Mouse (Mus musculus) adrenal gland, adult 18-20 months (tissue): ENCODE measurements around the gene Ppa1. TPM values are rescaled to one million over a fixed set of nuclear protein-coding genes. Genes with fewer than 3 reads are reported as not detected.
"Not testable (repeated sequence)": the region's sequence is repeated elsewhere in the genome, so short reads cannot be mapped to it uniquely, and the experiment has no call there.

ENCODE experiments used
- DNase-seq, 2 experiments: peaks; one replicate each; pipeline ENCODE4 v3.0.0; 2021 to 2022; ENCODE audit warnings: low spot score in 2 of 2
- long read RNA-seq, 2 experiments: library from polyadenylated mRNA; stranded (forward); transcript quantifications; one replicate each; pipeline ENCODE4 v2.0.0; 2021
- total RNA-seq, 2 experiments: library from RNA; stranded (reverse); gene quantifications; 1 replicate in 1 of 2; 2 replicates in 1 of 2; pipeline ENCODE4 v1.2.3; 2021

Gene Ppa1
- total RNA-seq, result 100 to 1,000 TPM; 138 to 160 TPM
- long read RNA-seq, experiment 1, transcript Ppa1-201 (11 exons, 1,364 nt), result major isoform, 91 of 93 reads
- long read RNA-seq, experiment 1, partial matches to known transcripts, result 1 of 93 reads
- long read RNA-seq, experiment 1, other reads (novel, unspliced or antisense), result 1 of 93 reads
- long read RNA-seq, experiment 2, transcript Ppa1-201 (11 exons, 1,364 nt), result major isoform, 273 of 303 reads
- long read RNA-seq, experiment 2, partial matches to known transcripts, result 27 of 303 reads
- long read RNA-seq, experiment 2, other reads (novel, unspliced or antisense), result 3 of 303 reads

GRCm38 (mm10) chr10:61647790-61648736 lies at the start of gene Ppa1:
Gene Ppa1 (plus strand): TSS chr10:61648552.
- peak; percentile 88 to 89 for DNase-seq

GRCm38 (mm10) chr10:61599556-61600114 lies 48.7 kb upstream of the Ppa1 start:
- DNase-seq, result no peak

DNA sequence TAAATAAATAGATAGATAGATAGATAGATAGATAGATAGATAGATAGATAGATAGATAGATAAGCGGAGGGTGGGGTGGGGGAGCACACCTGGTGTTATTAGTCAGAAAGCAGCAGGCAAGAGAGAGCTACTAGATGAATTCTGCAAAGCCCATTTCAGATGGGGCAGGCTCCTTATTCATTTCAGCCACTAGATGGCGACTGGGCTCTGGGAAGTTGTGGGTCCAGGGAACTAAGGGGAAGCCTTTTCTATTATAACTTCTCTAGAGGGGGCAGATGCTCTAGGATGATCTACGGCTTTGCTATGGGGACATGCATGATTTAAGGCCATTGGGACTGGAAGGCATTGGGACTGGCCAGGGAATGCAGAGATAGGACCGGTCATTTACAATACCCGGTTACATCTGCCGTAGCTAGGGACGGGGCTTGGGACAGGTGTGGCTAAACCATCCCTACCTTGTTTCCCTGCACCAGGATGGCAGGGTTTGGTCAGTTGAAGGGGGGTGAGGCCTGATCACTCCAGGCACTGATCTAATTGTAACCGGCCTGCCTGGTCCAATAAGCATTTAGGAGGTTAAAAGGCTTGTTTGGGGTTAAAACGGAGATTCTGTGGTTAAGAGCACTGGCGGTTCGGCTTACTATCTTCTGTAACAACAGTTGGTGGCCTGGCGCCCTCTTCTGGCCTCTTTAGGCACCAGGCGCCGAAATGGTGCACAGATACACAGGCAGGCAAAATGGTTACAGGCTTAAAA lies 45.9 kb upstream of the Ppa1 start:
- peak; percentile 48 to 60 for DNase-seq

DNA sequence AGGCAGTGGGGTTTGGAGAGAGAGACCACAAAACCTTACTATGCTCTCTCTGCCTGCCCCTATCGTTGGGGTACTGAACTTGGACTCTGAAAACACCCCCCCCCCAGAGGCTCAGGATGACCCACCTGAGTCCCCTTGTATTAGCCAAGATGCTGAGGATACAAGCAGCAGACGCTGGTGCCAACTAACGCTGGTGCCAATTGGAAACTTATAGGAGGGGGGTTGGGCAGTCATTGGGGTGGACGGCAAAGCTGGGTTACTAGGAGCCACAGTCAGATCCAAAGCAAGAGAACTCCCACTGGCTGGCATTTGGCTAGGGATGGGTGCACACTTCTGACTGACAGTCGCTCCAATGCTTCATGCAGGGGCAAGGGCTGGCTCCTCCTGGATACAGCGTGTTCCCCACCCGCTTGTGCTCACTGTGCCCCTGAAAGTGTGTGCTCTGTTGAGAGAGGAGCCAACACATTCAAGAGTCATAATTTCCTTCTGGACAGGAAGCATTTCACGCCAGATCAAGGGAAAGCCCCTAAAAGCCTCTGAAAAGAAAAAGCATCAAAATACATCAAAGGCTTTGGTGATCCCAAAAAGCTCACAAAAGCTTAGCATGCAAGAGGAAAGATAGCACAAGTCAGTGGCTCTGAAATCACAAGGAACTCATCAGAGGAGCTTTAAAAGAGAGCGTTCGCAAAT lies 43.8 kb upstream of the Ppa1 start:
- no peak for DNase-seq

DNA sequence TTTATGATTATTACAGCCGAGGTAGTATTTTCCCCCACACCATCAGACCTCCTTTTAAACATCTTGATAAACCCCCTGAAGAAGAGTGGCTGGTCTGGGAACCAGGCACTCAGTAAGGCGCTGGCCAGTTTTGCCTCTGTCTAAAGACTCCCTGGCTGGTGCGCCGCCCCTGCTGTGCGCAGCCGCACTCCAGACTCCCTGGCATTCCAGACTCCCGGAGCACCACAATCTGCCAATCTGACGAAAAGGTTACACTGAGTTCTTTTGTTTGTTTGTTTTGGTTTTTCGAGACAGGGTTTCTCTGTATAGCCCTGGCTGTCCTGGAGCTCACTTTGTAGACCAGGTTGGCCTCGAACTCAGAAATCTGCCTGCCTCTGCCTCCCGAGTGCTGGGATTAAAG lies 43.0 kb upstream of the Ppa1 start:
- DNase-seq, result not testable (repeated sequence)

DNA sequence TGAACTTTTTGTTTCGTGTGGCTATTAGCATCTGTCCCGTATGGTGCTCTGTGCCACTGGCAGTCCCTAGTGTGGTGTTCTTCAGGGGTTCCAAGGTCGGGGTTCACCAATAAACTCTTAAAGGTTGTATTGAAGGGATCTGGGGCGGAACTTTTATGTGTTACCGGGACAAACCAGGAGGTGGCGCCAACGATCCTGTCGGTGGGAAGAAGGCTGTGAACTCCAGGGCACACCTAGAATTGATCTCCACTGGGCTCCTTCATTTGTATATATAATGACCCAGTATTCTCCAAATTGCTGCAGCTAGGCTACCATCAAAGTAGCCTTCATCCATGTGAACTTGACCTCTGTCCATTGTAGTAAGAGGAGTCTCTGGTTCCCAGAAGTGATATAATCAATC lies 42.5 kb upstream of the Ppa1 start:
- peak; percentile 64 to 78 for DNase-seq

DNA sequence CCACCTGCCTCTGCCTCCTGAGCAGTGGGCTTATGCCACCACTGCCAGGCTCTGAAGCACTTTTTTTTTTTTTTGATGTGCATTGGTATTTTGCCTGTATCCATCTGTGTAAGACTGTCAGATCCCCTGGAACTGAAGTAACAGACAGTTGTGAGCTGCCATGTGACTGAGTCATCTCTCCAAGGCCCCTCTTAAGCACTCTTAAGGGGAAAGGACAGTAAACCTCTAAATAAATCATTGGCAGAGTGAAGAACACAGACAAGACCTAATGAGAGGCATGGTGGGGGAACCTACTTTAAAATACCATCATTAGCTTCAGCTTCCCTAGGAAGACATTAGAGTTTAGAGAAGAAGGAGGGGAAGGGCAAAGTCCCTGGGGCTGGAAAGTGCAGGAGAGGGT lies 40.1 kb upstream of the Ppa1 start:
- no peak for DNase-seq

- peak in 1 of 2 experiments; percentile 34 for DNase-seq
Observed at GRCm38 (mm10) chr10:61610650-61611235, 37.6 kb upstream of the Ppa1 start.

- no peak for DNase-seq
Observed at GRCm38 (mm10) chr10:61614311-61614710, 34.0 kb upstream of the Ppa1 start.

GRCm38 (mm10) chr10:61618528-61618927 lies 29.8 kb upstream of the Ppa1 start:
- no peak for DNase-seq

DNA sequence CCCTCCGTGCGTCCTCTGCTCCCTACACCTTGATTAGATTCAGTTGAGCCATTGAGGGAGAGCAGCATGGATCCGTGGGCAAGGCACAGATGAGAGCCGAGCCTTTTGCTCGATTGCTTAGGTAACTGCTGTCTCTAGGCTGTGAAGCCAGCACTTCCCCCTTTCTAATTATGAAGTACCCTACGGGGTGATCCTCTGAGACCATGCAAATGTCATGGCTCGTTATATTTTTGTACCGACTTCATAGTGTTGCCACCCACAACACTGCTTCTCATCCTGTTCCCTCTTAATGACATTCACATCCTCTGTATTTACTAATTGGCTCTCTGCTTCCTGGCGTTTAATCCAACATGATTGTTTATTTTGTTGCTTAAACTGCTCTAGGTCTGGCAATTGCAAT lies 26.7 kb upstream of the Ppa1 start:
- DNase-seq, result no peak

- DNase-seq, result not testable (repeated sequence)
Observed at GRCm38 (mm10) chr10:61623874-61624273, 24.5 kb upstream of the Ppa1 start.

GRCm38 (mm10) chr10:61624771-61625170 lies 23.6 kb upstream of the Ppa1 start:
- DNase-seq, result no peak

DNA sequence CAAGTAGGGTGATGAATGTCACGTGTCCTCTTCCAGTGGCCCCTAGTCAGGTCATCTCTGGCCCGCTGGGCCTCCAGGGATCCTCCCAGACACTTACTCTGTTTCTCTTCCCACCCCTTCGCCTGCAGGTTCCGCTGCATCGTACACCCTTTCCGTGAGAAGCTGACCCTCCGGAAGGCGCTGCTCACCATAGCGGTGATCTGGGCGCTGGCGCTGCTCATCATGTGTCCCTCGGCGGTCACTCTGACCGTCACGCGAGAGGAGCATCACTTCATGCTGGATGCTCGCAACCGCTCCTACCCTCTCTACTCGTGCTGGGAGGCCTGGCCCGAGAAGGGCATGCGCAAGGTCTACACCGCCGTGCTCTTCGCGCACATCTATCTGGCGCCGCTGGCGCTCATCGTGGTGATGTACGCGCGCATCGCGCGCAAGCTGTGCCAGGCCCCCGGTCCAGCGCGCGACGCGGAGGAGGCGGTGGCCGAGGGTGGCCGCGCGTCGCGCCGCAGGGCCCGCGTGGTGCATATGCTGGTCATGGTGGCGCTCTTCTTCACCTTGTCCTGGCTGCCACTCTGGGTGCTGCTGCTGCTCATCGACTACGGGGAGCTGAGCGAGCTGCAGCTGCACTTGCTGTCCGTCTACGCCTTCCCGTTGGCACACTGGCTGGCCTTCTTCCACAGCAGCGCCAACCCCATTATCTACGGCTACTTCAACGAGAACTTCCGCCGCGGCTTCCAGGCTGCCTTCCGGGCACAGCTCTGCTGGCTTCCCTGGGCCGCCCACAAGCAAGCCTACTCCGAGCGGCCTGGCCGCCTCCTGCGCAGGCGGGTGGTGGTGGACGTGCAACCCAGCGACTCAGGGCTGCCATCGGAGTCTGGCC lies 22.7 kb upstream of the Ppa1 start:
- DNase-seq, result peak in 1 of 2 experiments; percentile 31

DNA sequence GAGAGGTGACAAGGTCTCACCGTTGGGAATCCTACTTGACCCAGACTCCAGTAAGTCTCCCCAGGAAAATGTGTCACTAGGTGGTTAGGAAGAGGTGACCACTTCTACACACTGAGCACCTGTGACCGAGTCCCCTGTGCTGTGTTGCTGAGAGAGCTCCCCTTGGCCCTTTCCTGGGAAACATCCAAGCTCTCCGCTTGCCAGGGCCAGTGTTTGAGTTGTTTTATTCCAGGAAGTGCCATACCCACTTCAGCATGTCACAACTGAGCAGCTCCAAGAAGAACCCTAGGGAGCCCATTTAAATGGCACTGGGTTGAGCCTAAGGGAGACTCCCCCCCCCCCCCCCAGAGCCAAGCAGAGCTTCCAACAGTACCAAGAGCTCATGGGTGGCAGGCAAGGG lies 21.8 kb upstream of the Ppa1 start:
- DNase-seq, result no peak

DNA sequence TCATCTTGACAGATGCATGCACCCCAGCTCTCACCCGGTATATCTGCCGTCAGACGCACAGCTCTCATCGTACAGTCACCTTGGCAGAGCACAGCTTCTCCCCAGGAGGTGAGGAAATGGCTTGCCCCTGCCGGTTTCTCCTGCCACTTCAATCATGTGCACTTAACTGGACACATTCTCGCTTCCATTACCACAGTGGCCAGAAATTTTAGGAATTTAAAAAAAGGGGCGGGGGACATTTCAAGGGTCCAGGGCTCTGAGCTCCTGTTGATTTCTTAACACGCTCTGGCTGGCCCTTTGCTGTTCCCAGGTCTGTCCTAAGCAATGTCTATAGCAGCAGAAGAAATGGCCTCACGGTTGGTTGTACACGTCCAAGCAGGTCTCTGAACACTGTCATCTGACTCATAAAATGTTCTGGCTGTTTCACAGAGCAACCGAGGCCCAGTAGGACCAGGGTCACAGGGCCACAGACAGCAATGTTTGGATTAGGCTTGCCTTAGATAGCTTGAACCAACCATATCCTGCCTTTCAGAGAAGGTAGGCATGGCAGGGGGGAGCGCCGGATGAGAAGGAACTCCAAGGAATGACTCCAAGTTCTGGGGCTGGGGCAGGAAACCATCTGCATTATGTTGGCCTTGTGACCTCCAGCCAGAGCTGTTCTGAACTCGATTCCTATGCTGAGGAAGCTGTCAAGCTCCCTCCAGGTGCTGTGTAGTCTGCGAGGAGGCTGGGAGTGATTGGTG lies 21.0 kb upstream of the Ppa1 start:
- no peak for DNase-seq

- peak in 1 of 2 experiments; percentile 42 for DNase-seq
Observed at GRCm38 (mm10) chr10:61627938-61628250, 20.5 kb upstream of the Ppa1 start.

DNA sequence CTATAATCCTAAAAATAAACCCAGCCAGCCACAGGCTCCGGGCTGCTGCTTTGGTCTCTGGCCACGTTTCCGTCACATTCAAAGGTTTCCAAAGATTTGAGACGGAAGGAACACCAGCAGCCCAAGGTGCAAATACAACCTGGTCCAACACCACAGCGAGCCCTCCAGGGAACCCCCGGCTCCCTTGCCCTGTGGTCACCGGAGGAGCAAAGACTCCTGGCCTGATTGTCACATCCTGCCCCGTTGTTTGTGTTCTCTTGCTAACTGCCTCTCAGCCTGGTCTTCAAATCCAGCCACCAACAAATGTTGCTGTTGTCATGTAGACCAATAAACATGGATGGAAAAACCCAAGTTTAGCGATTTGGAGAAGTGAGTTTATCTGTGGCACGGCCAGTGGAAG lies 15.9 kb upstream of the Ppa1 start:
- DNase-seq, result no peak

DNA sequence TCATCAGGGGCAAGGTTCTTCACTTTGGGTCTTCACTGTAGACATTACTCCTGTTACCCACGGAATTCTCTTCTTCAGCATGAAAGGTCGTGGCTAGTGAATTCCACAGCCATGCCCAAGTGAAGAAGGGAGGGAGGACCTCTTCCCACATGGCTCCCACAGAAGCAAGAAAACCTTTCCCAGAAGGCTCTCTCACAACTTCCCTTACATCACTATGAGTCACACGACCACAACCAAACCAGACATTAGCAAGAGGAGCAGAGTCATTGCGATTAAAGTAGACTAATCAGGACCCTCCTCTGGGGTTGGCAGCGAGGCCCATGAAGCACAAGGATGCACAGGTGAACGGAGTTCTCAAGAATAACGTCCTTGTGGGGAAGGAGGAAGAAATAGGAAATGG lies 11.3 kb upstream of the Ppa1 start:
- DNase-seq, result no peak
